Mouse (Mus musculus): ENCODE results near the gene Lasp1.

DNA sequence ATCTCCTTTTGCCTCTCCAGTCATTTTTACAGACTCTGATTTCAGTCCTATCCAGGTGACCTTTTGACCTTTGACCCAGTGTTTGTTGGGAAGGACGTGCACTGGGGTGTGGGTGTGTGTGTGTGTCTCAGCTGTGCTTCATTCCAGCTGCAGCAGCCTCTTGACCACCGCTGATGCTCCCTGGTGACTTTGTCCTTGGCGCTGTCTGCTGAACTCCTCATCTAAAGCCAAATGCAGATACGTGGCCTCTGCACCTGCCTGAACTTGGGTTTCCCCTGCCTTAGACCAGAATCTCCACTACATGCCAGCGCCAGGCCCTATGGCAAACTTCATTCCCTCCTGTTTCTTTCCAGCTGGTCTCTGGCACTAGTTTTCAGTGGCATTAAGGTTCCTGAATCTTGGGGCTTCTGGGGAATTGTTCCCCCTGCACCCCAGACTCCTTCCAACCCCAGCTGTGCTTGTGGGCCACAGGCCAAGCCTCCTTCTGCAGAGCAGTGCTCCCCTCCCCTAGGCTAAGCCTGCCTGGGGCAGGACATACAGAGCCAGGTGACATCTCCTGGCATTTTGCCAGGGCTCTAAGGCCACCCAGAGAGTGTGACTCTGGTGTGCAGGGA, 9.9 kb downstream of the Lasp1 start:
- TF ChIP-seq POLR2AphosphoS2 (IDR thresholded peaks at IDR 0.05; ENCODE audit: low read depth, low read length), result no peak
- no peak for TF ChIP-seq MAFK (IDR thresholded peaks at IDR 0.05; ENCODE audit: insufficient replicate concordance, low read length)

Measured in CH12.LX (cell line).